Mouse (Mus musculus) lung, adult 18-20 months (tissue): ENCODE measurements at regions not wholly inside any gene's neighbourhood (a gene's known extent, or its start where the extent isn't known, plus 50 kb on each side); places are given as distances from the start of the nearest gene placed in this dataset.

ENCODE experiments used
- DNase-seq, 2 experiments: peaks; one replicate each; pipeline ENCODE4 v3.0.0; 2022; ENCODE audit warnings: mixed read lengths in 2 of 2

DNA sequence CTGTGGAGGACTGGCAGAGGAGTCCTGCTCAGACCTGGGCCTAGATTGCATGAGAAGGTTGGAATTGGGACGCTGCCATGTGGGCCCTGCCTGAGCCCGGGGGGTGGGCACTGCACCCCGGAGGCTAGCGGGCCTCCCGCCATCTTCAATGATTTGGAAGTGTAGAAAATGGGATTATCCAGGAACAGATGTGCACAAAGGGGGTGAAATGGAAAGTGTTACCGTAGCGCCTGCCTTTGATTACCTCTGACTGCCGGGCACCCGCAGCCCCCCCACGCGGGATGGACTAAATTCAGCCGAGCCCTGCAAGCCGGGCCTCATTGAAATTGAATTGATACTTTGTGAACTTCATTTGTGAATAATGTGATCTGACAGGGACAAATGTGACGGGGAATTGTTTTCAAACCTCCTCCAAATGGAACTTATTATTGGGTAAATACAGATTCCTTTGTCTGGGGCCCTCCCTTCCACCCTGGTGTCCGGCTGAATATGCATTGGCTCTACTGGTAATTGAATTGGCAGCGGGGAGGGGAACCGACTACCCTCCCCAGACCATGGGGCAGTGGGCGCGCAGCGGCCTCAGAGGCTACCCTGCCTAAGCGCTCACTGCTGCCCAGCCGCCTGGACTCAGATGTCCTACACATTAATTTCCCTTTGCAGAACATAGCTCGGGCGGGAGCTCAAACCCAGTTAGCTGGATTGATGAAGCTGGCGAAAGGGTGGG lies 77.9 kb upstream of the Nkx1-1 start:
- no peak for DNase-seq

- no peak for DNase-seq
Measured at GRCm38 (mm10) chr5:33505786-33506185, 72.0 kb upstream of the Nkx1-1 start.

- no peak for DNase-seq
Measured at GRCm38 (mm10) chr5:33501735-33502495, 68.1 kb upstream of the Nkx1-1 start.

DNA sequence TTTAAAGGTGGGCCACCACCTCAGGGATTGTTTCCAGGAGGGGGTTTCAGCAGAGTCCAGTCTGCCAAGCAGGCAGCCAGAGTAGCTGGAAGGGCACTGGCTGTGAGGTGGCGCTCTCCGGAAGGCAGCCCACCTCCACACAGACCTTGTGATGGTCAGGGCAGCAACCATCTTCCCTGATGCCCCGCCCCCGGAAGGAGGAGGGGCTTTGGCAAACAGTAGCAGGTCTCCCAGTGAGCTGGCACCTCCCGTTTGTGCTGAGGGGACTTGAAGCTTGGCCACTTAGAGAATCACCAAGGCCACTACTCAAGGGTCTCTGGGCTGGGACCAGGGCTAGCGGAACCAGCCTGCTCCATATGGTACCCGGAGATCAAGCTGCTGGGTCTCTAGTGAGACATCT lies 67.4 kb upstream of the Nkx1-1 start:
- DNase-seq = no peak

DNA sequence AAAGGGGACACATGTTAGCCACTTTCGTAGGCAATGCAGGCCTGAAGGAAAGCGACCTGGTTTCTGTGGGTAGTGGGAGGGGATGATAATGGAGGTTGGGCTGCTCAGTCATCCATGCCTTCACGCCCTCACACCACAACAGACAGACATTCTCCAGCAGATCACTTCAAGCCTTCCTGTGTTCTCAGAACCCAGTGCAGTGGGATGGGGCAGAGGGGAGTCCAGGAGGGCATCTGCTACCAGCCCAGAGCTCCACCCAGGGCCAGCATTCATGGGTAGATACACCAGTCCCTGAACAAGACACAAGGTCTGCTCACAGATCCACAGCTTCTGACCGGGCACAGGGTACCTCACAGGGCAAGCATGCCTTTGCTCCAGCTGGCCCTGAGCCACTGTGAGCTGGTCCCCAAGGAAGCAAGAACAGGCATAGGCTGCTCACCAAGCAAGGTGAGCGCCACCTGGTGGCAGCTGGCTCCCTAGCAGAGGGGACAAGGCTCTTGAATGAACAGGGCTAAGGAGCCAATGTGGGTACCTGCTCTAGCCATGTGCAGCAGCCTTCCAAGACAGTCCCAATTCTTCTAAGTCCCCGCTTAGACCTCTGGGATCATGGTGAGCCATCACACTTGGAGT lies 62.2 kb upstream of the Nkx1-1 start:
- peak; percentile 41 to 55 for DNase-seq

DNA sequence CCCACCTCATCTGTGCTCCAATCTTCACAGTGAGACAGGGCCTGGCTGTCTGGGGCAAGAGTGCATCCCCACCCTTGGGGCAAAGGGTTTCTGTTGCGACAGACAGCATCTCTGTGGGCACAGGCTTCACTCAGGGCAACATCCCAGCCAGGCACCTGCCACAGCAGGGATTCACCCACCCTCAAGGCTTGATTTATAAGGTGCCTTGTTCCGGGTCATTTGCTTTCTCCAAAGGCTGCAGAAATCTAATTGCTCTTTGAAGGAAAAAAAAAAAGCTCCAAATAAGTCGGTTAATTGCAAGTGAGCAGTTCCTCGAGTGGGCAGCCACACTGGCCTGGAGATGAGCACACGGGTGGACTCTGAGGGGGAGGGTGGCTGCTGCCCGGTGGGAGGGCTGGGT lies 61.5 kb upstream of the Nkx1-1 start:
- DNase-seq = no peak

GRCm38 (mm10) chr5:33492604-33493315 lies 59.0 kb upstream of the Nkx1-1 start:
- DNase-seq = no peak

GRCm38 (mm10) chr5:33489286-33489685 lies 55.5 kb upstream of the Nkx1-1 start:
- no peak for DNase-seq

DNA sequence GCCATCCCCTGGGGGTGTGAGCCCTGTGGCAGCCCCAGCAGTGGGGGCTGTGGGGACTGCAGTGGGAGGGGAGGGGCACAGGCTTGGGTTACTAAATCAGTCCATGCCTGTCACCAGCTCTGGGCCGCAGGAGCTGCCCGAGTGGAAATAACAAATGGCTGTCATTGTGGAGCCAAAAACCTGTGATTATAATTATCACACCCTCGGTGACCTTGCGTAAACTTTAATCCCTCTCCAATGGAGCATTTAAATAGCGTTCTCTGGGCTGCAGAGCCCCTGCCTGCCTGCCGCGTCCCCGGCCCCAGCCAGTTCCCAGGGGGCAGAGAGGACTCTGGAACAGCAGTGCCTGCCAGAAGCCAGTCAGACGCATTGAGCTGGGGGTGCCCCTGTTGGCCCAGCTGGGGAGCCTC lies 54.4 kb upstream of the Nkx1-1 start:
- no peak for DNase-seq

DNA sequence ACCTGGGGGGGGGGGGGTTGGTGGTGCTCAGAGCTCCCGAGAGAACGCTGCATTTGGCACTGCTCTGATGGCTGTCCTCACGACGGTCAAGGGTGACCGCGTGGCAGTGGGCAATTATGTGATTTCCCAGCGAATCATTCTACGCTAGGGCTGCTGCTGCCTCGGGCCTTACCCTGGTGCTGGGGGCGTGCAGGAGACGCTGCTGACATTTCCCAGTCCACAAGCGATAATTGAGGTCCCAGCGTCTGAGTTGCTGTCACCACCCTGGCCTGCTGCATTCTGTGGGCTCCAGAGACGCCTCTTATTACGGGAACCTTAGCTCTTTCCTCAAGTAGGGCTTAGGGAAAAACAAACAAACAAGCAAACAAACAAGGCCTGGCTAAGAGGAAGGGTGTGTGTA lies 52.0 kb upstream of the Nkx1-1 start:
- no peak for DNase-seq
